Mouse (Mus musculus) adipocyte (in vitro differentiated cells): ENCODE measurements around the gene Hsf2bp.

Experiments
- DNase-seq: peaks from one replicate; pipeline ENCODE4 v3.0.0-alpha.2; 2016; ENCODE audit warnings: low spot score

Hsf2bp gene

DNA sequence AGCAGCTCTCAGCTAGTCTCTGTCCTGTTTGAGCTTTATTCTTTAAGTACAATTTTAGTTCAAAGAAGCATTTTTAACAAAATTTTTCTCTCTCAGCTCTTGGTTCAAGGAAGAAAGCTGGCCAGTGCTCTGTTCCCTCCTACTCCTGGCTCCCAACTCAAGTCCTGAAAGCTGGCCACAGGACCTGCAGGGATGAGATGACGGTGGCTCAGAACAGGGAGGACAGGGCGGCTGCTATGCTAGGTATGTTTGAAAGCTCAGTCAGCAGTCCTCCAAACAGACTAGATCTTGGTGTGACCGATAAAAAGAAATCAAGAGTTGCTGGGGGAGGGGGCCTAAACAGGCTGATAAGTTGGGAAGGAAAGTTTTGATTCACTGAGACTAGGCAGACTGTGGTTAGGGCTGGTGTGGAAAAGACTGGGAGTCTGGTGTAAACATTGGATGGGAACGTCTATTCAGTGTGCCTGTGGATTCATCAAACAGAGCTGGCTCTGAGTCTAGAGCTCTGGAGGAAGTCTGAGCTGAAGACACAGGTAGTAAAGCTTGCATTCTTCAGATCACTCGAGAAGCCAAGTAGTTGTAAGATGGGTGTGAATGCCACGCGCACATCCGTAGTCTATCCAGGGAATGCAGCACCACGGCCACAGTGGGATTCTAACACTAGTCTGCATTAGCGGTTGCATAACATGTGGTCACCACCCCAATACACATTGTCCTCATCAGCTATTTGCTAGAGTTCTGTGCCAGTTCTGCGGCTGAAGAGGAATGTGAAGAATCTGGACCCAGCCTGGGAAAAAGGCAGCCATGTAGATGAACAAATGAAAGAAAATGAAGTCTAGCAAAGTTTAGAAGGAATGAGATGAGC, 53.6 kb downstream of the Hsf2bp start:
- DNase-seq = peak; percentile 81

DNA sequence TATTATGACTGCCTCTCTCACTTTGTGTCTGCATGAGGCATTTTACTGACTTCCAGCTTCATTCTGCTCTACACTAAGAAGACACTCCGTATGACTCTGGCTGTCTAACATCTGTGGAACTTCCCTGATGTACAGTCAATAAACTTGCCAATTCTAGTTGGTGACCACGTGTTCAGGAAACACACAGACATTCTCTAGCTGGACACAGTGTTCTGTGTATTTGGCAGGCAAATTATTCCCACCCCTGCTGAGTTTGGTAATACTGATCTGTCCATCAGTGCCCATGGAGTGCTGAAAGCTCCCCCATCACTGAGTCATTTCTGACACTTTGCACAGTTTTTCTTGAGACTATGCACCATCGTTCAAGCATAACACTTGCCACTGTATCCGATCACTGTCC, 56.3 kb downstream of the Hsf2bp start:
- peak; percentile 92 for DNase-seq

DNA sequence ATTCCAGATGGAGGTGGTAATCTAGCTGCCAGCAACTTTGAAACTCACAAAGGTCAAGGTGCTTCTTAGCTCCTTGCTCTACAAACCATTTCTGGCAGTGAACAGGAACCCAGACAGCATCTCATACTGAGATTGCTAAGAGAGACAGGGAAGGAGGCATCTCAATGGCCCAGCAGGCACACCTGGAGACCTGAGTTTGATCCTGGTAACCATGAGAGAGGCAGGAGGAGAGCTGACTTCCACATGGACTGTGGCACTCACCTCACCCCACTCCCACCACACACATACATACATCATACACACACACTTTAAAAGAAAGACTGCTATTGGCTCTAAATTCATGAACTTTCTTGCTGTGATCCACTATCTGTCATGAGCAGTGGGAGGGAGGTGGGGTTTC, 59.0 kb downstream of the Hsf2bp start:
- no peak for DNase-seq

DNA sequence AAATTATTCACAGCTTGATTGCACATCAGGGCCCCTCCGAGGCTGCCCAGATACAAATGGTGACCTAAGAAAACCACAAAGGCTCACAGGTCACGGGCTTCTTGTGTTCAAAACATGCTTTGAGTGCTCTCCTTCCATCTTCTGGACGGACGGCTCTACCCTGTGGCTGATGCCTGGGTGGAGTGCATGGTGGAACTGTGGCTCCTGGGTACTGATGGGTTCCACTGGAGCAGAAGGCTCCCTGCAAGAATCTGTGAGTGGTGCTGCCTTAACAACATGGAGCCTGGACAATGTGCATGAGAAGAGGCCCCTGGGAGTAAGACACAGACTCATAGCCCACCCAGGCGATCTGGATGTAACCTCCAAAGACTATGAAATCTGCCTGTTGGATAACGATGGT, 59.6 kb downstream of the Hsf2bp start:
- DNase-seq = no peak

DNA sequence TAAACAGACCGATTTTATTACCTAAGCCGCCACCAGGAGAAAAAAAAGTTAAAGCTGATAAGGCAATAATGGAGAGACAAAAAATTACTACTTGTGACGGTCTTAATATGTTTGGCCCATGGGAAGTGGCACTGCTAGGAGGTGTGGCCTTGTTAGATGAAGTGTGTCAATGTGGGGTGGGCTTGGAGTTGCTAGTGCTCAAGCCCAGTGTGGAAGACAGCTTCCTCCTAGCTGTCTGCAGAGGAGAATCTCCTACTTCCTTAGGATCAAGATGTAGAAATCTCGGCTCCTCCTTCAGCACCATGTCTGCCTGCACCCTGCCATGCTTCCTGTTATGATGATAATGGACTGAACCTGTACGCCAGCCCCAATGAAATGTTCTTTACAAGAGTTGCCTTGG, 61.5 kb downstream of the Hsf2bp start:
- no peak for DNase-seq

DNA sequence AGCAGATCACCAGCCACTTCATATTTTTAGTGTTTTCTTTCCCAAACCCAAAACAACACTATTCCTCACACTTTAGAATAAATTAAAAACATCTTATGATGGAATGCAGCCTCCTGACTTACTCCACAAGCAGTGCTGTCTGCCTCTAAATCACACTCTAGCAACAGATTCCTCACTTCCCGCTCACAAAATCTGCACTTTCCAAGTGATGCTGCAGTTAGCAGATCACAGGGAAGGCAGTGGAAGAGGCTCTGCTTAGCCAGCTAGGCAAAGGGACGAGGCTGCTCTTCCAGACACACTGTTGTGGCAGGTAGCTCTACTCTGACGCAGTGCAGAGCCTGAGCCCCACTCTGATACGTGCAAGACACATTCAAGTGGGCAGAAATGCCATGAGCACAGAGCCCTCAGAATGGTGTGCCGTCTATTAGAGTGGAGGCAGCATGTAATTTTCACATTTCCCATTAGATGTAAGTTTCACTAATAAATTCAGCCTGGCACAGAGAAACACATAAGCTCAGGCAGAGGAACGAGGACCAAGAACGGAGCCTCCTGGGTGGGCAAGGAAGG, 62.4 kb downstream of the Hsf2bp start:
- DNase-seq = no peak

DNA sequence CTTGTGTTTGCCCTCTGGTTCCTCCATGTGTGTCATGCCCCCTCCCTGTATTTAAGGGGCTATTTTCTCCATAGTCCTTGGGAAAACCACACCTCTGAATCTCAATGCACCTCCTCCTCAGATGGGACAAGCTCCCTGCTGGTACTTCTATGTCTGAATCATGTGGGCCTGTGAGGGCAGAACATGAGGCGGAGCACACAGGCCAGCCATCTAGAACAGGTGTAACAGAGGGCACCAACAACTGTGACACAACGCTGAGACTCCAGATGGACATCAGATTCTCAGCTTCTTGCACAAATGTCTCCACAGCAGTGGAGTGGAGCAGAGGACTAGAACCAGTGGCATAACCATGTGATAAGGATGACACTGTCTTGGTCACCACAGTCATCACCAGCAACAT, 65.3 kb downstream of the Hsf2bp start:
- DNase-seq = no peak

DNA sequence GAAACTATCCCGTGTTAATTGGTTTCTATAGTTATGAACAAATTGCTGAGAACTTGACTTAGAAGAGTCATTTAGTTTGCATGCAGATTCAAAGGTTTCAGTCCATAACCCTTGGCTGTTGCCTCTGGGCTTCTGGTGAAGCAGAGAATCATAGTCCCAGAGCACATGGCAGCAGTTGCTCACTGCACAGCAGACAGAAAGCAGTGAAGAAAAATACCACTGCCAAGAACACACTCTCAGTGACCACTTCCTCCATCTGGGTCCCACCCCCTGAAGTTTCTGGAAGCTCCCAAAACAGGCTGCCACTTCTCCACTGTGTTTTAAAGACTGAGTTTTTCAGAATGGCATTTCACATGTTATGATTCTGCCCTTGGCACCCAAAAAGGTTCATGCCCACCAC, 67.3 kb downstream of the Hsf2bp start:
- DNase-seq = no peak

DNA sequence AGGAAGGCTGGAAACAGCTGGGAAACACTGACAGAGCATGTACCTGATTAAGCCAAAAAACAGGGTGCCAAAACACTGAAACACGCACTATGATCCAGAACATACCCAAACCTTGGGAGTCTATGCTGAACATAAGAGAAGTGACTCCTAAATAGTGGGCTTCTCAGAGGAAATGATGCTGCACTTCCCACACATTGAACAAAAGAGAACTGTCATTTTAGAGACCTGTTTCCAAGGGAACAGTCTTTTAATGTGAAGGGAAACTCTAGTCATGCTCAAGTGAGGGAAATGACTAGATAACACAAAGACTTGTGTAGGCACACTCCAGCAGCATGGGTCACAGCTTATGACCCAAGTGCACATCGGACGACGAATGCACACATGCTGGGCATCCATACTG, 68.8 kb downstream of the Hsf2bp start:
- DNase-seq = no peak

DNA sequence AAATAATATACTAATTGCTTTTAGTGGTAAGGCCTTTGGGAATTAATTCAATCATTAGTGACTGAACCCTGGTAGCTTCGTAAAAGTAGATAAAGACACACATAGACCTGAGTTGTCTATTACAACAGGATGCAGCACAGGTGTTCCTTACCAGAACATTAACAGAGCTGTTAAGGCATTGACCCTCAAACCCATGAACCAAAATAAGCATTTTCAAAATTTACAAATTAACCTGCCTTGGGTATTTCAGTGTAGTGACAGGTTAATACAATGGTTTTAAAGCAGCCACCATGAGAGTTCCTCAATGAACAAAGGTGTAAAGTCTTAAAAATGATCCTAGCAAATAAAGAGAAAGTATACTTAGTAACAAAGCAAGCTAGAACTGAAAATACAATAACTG, 69.6 kb downstream of the Hsf2bp start:
- DNase-seq = no peak

DNA sequence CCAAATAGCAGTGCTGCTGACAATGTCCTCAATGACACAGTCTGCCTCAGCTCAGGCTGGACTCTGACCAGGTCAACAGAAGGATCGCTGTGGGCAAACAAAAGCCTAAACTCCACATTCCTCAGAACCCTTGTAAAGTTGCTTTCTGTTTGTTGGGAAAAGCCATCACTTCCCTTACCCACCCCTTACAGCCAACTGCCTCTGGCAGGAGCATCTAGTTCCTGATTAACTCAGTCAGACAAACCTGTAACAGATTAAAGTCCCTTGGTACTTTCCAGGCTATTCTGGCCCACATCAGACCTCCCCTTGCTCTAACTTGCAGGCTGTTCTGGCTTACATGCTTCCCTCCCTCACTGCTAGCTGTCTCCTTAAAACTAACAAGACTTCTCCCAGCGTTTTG, 70.5 kb downstream of the Hsf2bp start:
- DNase-seq = peak; percentile 37

DNA sequence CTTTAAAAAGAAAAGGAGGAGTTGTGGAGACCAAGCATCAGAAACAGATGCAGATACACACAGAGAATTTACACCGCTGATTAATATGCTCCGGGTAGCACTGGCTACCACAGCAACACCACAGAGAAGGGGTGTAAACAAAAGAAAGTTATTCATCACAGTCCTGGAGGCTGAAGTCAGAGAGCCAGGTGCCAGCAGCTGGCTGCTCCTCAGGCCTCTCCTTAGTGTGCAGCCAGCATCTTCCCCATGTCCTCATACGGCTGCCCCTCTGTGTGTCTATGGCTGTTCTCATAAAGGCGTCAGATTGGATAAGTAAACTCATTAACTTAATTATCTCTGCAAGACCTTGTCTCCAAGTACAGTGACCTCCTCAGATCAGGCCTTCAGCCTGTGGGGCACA, 73.2 kb downstream of the Hsf2bp start:
- no peak for DNase-seq

DNA sequence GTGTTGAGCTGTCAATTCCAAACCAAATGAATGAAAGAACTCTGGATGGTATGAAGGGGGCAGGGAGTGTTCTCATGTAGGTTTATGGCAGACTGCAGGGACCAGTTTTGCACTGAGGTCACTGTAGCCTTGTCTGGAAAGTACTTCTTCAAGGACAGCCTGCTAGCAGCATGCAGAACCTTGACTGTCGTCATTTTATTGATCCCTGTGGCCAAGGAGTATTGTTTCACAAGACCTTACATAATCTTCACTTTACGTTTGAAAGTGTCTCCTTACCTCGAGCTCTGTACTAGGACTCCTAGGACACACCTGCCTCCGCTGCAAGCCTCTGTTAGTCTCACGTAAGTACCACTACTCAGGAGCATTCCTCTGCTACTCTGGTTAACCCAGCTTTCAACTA, 73.9 kb downstream of the Hsf2bp start:
- no peak for DNase-seq

DNA sequence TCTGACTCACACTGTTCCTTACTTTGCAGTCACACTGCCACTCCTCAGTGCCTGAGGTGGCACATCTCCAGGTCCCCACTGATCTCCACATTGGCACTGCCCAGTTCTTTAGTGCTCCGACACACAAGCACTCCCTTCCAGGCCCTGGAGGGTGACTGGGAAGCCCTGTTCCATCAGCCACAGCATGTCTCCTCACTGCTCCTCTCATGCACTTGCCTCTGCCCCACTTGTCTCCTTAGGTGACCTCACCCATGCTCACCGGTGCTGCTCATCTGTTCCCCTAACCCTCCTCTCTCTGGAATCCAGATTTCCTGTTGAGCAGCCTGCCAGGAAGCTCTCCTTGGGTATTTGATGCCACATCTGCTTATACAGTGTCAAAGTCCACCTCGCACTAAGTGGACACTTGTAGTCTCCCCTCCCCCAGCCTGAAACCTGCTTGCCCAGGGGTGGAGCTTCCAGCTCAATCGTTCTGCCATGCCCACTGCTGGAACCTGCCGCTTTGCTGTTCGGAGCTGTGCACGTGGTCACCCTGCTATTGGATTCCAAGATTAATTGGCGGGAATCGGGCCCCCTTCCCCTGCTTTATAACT, 81.5 kb downstream of the Hsf2bp start:
- DNase-seq = no peak

DNA sequence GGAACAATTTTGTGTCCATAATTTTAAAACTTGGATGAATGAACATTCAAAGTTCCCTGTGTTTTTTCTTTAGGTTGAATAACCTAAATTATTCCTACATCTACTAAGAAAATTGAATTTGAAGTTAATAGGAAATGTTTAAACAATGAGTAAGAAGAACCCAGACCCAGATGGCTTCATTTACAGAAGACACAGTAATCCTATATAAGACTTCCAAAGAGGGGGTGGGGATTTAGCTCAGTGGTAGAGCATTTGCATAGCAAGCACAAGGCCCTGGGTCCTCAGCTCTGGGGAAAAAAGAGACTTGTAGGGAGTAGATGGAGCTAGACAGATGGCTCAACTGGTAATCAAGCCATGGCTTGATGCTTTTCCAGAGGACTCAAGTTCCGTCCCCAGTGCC, 87.1 kb downstream of the Hsf2bp start:
- DNase-seq = no peak

DNA sequence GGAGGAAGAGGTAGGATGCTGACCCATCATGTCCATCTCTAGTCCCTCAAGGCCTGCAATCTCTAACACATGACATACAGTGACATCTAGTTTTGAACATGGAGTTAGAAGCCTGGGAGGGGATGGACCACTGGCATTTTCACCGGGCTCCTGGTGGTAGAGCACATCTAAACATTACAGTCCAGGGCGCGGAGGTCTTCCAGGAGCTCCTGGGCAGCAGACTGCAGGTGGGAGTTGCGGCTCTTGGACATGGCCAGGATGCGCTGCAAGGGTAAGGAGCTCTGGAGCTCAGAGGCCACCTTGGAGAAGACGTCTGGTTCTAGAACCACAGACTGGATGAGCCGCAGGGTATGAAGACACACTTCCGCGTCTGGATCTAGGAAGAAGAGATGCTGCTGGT, 89.7 kb downstream of the Hsf2bp start:
- DNase-seq = no peak

DNA sequence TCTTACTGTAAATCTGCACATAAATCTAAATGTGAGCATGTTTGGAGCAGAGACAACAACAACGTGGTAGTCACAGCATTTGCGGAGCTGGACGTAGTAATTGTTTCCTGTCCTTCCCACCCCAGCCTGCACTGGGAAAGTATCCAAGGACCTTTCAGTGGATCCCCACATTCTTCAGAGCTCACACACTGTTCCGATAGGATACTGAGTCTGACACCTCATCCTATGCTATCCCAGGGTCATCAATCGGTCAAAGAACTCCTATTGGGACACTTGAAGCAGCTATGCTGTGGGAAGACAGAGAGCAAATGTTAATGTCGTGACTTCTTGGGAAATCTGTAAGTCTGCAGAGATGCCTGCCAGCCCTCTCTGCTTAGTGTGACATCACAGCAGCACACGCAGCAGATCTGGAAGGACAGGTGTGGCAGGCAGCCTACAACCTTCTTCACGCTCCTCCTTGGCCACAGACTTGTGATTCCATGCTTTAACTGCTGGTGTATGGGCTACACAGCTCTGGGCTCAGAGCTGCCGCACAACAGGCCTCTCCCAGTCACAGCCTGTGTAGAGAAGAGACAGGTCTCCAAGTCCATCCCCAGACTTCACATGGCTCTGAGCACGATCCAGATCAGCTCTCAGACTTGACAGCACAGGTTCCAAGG, 92.1 kb downstream of the Hsf2bp start:
- DNase-seq = peak; percentile 36

DNA sequence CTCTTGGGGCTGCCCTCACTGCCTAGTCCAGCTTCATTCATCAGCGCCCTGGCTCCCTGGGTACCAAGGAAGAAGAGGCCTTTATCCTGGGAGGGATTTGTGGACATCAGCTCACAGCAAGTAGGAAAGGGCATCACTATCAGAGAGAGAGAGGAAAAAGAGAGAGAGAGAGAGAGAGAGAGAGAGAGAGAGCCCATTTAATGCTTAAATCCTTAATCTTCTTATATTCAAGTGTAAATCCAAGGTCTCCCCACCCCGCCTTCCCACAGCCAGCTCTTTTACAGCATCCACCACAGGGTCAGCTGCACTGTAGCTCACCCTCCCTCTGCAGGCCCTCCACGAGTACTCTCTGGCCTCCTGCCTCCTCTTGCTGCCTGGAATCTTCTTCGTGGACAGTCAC, 94.5 kb downstream of the Hsf2bp start:
- no peak for DNase-seq

DNA sequence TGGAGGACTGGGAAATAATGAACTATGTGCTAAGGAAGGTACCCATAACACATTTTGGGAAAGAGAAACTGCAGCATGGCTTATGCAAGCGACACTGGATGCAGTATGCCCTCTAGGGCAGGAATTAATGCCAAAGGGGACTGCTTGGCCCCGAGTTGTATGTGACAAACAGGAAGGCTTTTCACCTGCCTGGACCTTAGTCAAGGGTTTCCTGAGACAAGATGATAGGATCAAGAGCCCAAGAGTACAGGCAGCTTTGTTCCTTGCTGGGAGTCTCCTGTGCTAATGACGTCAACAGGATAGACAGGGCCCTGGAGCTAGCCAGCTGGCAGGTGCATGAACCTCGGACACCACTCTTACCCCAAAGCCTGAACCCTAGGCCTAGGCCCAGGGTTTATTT, 95.5 kb downstream of the Hsf2bp start:
- peak; percentile 67 for DNase-seq

DNA sequence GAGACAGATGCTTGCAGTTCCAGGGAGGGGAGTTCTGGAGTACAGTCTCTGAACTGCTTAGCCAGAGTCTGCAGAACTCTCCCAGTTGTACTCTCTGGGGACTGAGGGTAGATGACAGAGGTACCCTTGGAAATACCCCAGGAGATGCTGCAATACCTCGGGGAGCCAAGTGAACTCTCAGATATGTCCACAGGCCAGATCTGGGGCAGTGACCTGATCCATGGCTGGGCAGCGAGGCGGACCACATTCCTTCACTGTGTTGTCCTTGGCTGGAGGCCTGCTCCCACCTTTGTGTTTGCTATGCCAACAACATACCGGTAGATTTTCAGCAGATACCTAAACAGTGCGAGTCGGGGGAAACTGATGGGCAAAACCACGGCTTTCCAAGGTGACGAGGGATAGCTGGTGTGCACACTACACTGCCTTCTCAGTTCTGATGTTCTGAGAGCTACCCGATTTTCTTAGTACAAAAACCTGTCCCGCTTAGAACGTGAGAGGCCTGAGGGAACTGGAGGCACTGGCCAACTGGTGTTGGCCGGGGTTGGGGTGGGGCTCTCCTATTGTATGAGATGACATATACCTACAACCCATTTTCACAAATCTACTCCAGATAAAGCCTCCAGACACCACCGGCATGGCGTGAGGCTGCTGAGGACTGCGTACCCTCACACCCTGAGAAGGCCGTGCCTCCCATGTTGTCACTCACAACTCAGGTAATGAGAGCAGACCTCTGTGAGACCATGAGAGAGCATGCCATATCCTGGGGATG, 96.7 kb downstream of the Hsf2bp start:
- DNase-seq = peak; percentile 51

DNA sequence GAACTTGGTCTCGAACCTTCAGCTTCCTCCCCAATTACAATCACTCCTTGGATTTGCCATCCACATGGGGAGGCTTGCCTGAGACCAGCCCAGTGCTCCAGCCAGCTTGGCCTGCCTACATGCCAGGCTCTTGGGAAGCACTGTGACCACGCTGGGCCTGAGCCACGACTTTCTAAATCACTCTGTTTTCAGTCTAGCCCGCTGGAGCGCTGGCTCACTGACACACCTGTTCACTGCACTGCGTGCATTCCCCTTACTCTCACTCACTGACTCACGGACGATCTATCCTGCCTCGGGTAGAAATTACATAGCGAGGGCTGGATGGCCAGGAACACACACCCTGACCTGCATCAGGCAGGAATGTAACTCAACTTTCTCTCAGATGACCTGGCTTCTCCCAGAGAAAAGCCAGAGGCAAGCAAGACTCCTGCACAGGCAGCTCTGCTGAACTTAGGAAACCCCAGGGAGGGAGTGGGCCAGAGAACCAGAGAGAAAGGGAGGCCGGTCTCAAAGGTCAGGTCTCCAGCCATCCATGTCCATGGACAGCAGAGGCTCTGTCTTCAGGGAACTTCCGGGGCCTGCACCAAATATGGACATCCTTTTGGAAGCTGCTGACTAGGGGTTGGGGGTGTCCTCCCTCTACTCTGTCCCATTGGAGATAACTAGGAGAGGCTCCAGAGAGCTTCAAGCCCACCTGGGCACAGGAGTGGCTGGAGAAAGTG, 97.4 kb downstream of the Hsf2bp start:
- no peak for DNase-seq

DNA sequence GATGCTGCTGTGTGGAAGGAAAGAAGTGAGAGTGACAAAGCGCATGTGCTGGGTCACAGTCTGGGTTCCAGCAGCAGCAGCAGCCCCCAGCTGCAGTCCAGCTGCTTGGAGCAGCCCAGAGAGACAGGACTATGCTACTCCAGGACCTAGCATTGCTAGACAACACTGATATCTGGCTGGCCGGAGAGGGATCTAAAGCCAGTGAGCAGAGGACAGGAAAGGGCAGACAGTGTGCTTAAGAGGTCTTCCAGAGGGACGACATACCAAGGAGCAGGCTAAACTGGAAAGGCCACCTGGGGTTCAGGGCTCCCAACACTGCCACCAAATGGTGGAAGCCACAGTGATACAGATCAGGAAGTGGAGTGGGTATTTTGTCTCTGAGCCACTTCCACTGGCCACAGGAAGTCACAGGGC, 99.0 kb downstream of the Hsf2bp start:
- no peak for DNase-seq
